8 mouse cellular contexts compared by ENCODE assay signal in the genomic region with DNA sequence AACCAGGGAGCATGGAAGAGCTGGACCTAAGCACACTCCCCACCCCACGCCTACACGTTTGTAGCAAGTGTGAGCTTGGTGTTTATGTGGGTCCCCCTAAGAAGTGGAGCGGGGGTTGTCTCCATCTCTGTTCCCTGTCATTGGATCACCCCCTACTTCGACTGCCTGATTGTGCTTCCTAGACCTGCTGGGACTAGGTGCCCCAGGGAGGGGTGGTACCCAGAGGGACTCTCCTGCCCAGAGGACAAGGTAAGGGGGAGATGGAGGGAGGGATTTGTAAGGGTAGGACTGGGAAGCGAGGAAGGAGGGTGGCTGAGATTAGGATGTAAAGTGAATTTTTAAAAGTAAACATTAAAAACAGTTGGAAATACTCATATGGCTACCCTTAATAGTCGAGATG. TPM values are rescaled to one million over a fixed set of nuclear protein-coding genes. Genes with fewer than 3 reads are reported as not detected.
A peak's percentile ranks its signal among the peaks of the same experiment; 100 is the strongest.
DNase-seq lines count a peak whose midpoint lies in the region; ATAC-seq and TF ChIP-seq lines count a peak whose summit lies in the region.

No protein-coding gene starts in this region.

- H3K4me3 ChIP-seq in megakaryocyte, embryonic 14.5 days (replicated peaks): peak overlapping the region; percentile 96
- peak overlapping the region; percentile 66 for H3K4me3 ChIP-seq in limb, embryonic 14.5 days (replicated peaks; ENCODE audit: low read length)
- peak overlapping the region; percentile 73 for H3K4me3 ChIP-seq in stomach, embryonic 16.5 days (replicated peaks; ENCODE audit: low read length)

- peaks cover 23% of the 10 kb centered on the region for H3K36me3 ChIP-seq in megakaryocyte, embryonic 14.5 days (replicated peaks; ENCODE audit: low read length)
- H3K36me3 ChIP-seq in limb, embryonic 14.5 days (ENCODE audit: control insufficient read depth, insufficient read depth, low read length): peaks cover 24% of the 10 kb centered on the region
- peaks cover 9% of the 10 kb centered on the region for H3K36me3 ChIP-seq in stomach, embryonic 16.5 days (ENCODE audit: control insufficient read depth, insufficient read depth, low read length)

- peak overlapping the region; percentile 80 for H3K4me2 ChIP-seq in limb, embryonic 14.5 days (replicated peaks; ENCODE audit: low read depth, low read length, severe bottlenecking)
- H3K4me2 ChIP-seq in stomach, embryonic 16.5 days (ENCODE audit: low read depth, low read length): peak overlapping the region; percentile 95

- no peak overlapping the region for H3K27ac ChIP-seq in limb, embryonic 14.5 days (replicated peaks; ENCODE audit: low read depth, low read length)
- no peak overlapping the region for H3K27ac ChIP-seq in stomach, embryonic 16.5 days (ENCODE audit: low read length)

- H3K27me3 ChIP-seq in megakaryocyte, embryonic 14.5 days (replicated peaks): no peaks in the 10 kb centered on the region
- H3K27me3 ChIP-seq in limb, embryonic 14.5 days (ENCODE audit: control insufficient read depth, insufficient read depth, low read length): no peaks in the 10 kb centered on the region
- no peaks in the 10 kb centered on the region for H3K27me3 ChIP-seq in stomach, embryonic 16.5 days (ENCODE audit: control insufficient read depth, insufficient read depth, low read length)

- WGBS in limb, embryonic 14.5 days: 9% methylated on average over 6 of the region's 6 CpGs
- WGBS in stomach, embryonic 16.5 days: 15% methylated on average over 6 of the region's 6 CpGs

- peaks cover 49% of the 10 kb centered on the region for H3K4me1 ChIP-seq in megakaryocyte, embryonic 14.5 days
- H3K4me1 ChIP-seq in limb, embryonic 14.5 days (ENCODE audit: control insufficient read depth, insufficient read depth, low read length): peaks cover 16% of the 10 kb centered on the region; the same call in 1 of the 2 replicates
- peaks cover 15% of the 10 kb centered on the region for H3K4me1 ChIP-seq in stomach, embryonic 16.5 days (ENCODE audit: control insufficient read depth, insufficient read depth, low read length)

- peaks cover 3% of the 10 kb centered on the region; the same call in 1 of the 2 replicates for H3K9me3 ChIP-seq in megakaryocyte, embryonic 14.5 days
- no peaks in the 10 kb centered on the region for H3K9me3 ChIP-seq in limb, embryonic 14.5 days (ENCODE audit: control insufficient read depth, low read length)
- H3K9me3 ChIP-seq in stomach, embryonic 16.5 days (replicated peaks; ENCODE audit: control insufficient read depth, low read length): no peaks in the 10 kb centered on the region

- ATAC-seq in megakaryocyte, adult 5-6 weeks (ENCODE audit: poor library complexity, severe bottlenecking): no peak
- ATAC-seq in limb, embryonic 14.5 days (ENCODE audit: low FRiP score, low read depth): no peak
- no peak for ATAC-seq in stomach, embryonic 16.5 days (ENCODE audit: insufficient read depth, low FRiP score)

- TF ChIP-seq POLR2A in limb, embryonic 14.5 days (IDR thresholded peaks at IDR 0.05; ENCODE audit: borderline replicate concordance, extremely low read depth, insufficient read depth, insufficient read length): no peak

- peak overlapping the region; percentile 75 for H3K9ac ChIP-seq in limb, embryonic 14.5 days (ENCODE audit: low read depth, low read length, severe bottlenecking)
- peak overlapping the region; percentile 82 for H3K9ac ChIP-seq in stomach, embryonic 16.5 days (ENCODE audit: low read length)

- DNase-seq in cerebellum, adult 9-10 months: peak; percentile 53
- DNase-seq in cerebellum, adult 18-20 months: no peak
- no peak for DNase-seq in limb, embryonic 14.5 days (ENCODE audit: low spot score)
- no peak for DNase-seq in spleen, adult 18-20 months
- no peak for DNase-seq in adrenal gland, postnatal 4 days (ENCODE audit: low spot score in 2 of 2)

RNA-seq across cellular contexts. Expression of a gene that starts 0.8 kb away (rescaled TPM):
- not detected in 2 replicates for polyA plus RNA-seq in megakaryocyte, embryonic 14.5 days (2012; ENCODE audit: insufficient read depth, low replicate concordance)
- 1.4 TPM in 1 of 2 replicates, not detected in the other for total RNA-seq in megakaryocyte, adult 5-6 weeks (2015)
- not detected in 2 replicates for total RNA-seq in megakaryocyte, adult 5-6 weeks (2017)
- polyA plus RNA-seq in limb, embryonic 14.5 days (2012; rRNA removed): 1.1 and 1.2 TPM in 2 replicates
- 3.5 and 3.6 TPM in 2 replicates for polyA plus RNA-seq in limb, embryonic 14.5 days (2014; fragmentation: Nextera tagmentation; extraction: Ambion mirVana)
- 0.70 and 0.87 TPM in 2 replicates for polyA plus RNA-seq in stomach, embryonic 16.5 days (2015; fragmentation: Nextera tagmentation; extraction: Ambion mirVana)
- not detected for total RNA-seq in adrenal gland, postnatal 4 days (2021)

RNA-seq across cellular contexts. Expression of a gene that starts 0.9 kb away (rescaled TPM):
- 0.37 TPM in 1 of 2 replicates, not detected in the other for polyA plus RNA-seq in megakaryocyte, embryonic 14.5 days (2012; ENCODE audit: insufficient read depth, low replicate concordance)
- 2.7 and 3.5 TPM in 2 replicates for total RNA-seq in megakaryocyte, adult 5-6 weeks (2015)
- 0.85 and 1.9 TPM in 2 replicates for total RNA-seq in megakaryocyte, adult 5-6 weeks (2017)
- polyA plus RNA-seq in limb, embryonic 14.5 days (2012; rRNA removed): 8.0 and 9.3 TPM in 2 replicates
- polyA plus RNA-seq in limb, embryonic 14.5 days (2014; fragmentation: Nextera tagmentation; extraction: Ambion mirVana): 11.0 and 13.2 TPM in 2 replicates
- polyA plus RNA-seq in stomach, embryonic 16.5 days (2015; fragmentation: Nextera tagmentation; extraction: Ambion mirVana): 6.8 and 8.6 TPM in 2 replicates
- 1 to 10 TPM; 6.1 to 7.0 TPM for total RNA-seq in adrenal gland, postnatal 4 days (2021)

RNA-seq across cellular contexts. Expression of a gene that starts 5.2 kb away (rescaled TPM):
- polyA plus RNA-seq in megakaryocyte, embryonic 14.5 days (2012; ENCODE audit: insufficient read depth, low replicate concordance): 0.26 TPM in 1 of 2 replicates, not detected in the other
- total RNA-seq in megakaryocyte, adult 5-6 weeks (2015): 26.0 and 29.6 TPM in 2 replicates
- 22.8 and 26.4 TPM in 2 replicates for total RNA-seq in megakaryocyte, adult 5-6 weeks (2017)
- polyA plus RNA-seq in limb, embryonic 14.5 days (2012; rRNA removed): 53.3 and 63.7 TPM in 2 replicates
- 140 and 159 TPM in 2 replicates for polyA plus RNA-seq in limb, embryonic 14.5 days (2014; fragmentation: Nextera tagmentation; extraction: Ambion mirVana)
- polyA plus RNA-seq in stomach, embryonic 16.5 days (2015; fragmentation: Nextera tagmentation; extraction: Ambion mirVana): 96.5 and 108 TPM in 2 replicates
- total RNA-seq in adrenal gland, postnatal 4 days (2021): 10 to 100 TPM; 50.7 to 52.1 TPM

RNA-seq across cellular contexts. Expression of a gene that starts 16.7 kb away (rescaled TPM):
- polyA plus RNA-seq in megakaryocyte, embryonic 14.5 days (2012; ENCODE audit: insufficient read depth, low replicate concordance): 0.21 TPM in 1 of 2 replicates, not detected in the other
- 0.83 and 0.91 TPM in 2 replicates for total RNA-seq in megakaryocyte, adult 5-6 weeks (2015)
- total RNA-seq in megakaryocyte, adult 5-6 weeks (2017): 3.0 and 3.2 TPM in 2 replicates
- polyA plus RNA-seq in limb, embryonic 14.5 days (2012; rRNA removed): 3.3 and 3.7 TPM in 2 replicates
- 6.8 and 7.7 TPM in 2 replicates for polyA plus RNA-seq in limb, embryonic 14.5 days (2014; fragmentation: Nextera tagmentation; extraction: Ambion mirVana)
- polyA plus RNA-seq in stomach, embryonic 16.5 days (2015; fragmentation: Nextera tagmentation; extraction: Ambion mirVana): 4.5 and 5.1 TPM in 2 replicates
- total RNA-seq in adrenal gland, postnatal 4 days (2021): 1 to 10 TPM; 1.4 to 2.3 TPM

RNA-seq across cellular contexts. Expression of a gene that starts 32.3 kb away (rescaled TPM):
- polyA plus RNA-seq in megakaryocyte, embryonic 14.5 days (2012; ENCODE audit: insufficient read depth, low replicate concordance): not detected in 2 replicates
- total RNA-seq in megakaryocyte, adult 5-6 weeks (2015): 6.7 and 7.8 TPM in 2 replicates
- total RNA-seq in megakaryocyte, adult 5-6 weeks (2017): 14.9 and 15.2 TPM in 2 replicates
- 5.8 TPM in 2 replicates for polyA plus RNA-seq in limb, embryonic 14.5 days (2012; rRNA removed)
- polyA plus RNA-seq in limb, embryonic 14.5 days (2014; fragmentation: Nextera tagmentation; extraction: Ambion mirVana): 5.0 and 5.9 TPM in 2 replicates
- 9.5 TPM in 2 replicates for polyA plus RNA-seq in stomach, embryonic 16.5 days (2015; fragmentation: Nextera tagmentation; extraction: Ambion mirVana)
- total RNA-seq in adrenal gland, postnatal 4 days (2021): 10 to 100 TPM in 1 of 2 experiments, 1 to 10 TPM in 1; 8.0 to 10.2 TPM

Comparison
In these comparisons a context has a peak if more than half of its experiments do, and no peak if none do; other contexts are left out.
1. RNA of a gene that starts 5.2 kb away (polyA plus RNA-seq): 53.3 to 159 TPM in limb, embryonic 14.5 days and 96.5 to 108 TPM in stomach, embryonic 16.5 days; 0.26 TPM in megakaryocyte, embryonic 14.5 days; every median in the first group is over 10 times any median in the second.
2. Peak in every context shown above with its lines, with median percentiles within 50 percentile points of each other: H3K4me3 ChIP-seq.